Mouse (Mus musculus) hindbrain, embryonic 16.5 days (tissue): ENCODE measurements at regions not wholly inside any gene's neighbourhood (a gene's known extent, or its start where the extent isn't known, plus 50 kb on each side); places are given as distances from the start of the nearest gene placed in this dataset.
"Not testable (repeated sequence)": the region's sequence is repeated elsewhere in the genome, so short reads cannot be mapped to it uniquely, and the experiment has no call there.

ENCODE experiments used
- ATAC-seq: fragments of 200-750 bp; cut with Nextera tagmentation; 2 replicates; pipeline ENCODE4 v1.8.0; 2017; ENCODE audit warnings: moderate TSS enrichment, moderate library complexity
- H3K27ac ChIP-seq: fragments of 300-500 bp; sonication (generic); 2 replicates; pipeline ENCODE4 v1.5.1; 2014; ENCODE audit warnings: low read depth, mild to moderate bottlenecking, control low read depth, low read length, moderate library complexity
- H3K27me3 ChIP-seq: fragments of 300-500 bp; sonication (generic); replicated peaks from 2 replicates; pipeline ENCODE4 v1.6.1; 2014; ENCODE audit warnings: low read length; ENCODE audit not compliant: control insufficient read depth, insufficient read depth
- H3K36me3 ChIP-seq: fragments of 300-500 bp; sonication (generic); 2 replicates; pipeline ENCODE4 v1.6.1; 2014; ENCODE audit warnings: mild to moderate bottlenecking, low read length, moderate library complexity, mixed read lengths; ENCODE audit not compliant: control insufficient read depth, insufficient read depth
- H3K4me1 ChIP-seq: fragments of 300-500 bp; sonication (generic); 2 replicates; pipeline ENCODE4 v1.6.1; 2014; ENCODE audit warnings: low read depth, low read length; ENCODE audit not compliant: control insufficient read depth, insufficient read depth
- H3K4me2 ChIP-seq: fragments of 300-500 bp; sonication (generic); 2 replicates; pipeline ENCODE4 v1.6.1; 2014; ENCODE audit warnings: mild to moderate bottlenecking, low read length, control low read depth, moderate library complexity
- H3K4me3 ChIP-seq: fragments of 300-500 bp; sonication (generic); 2 replicates; pipeline ENCODE4 v1.5.1; 2014; ENCODE audit warnings: mild to moderate bottlenecking, low read length, control low read depth, moderate library complexity
- H3K9ac ChIP-seq: fragments of 300-500 bp; sonication (generic); 2 replicates; pipeline ENCODE4 v1.6.1; 2014; ENCODE audit warnings: low read depth, mild to moderate bottlenecking, control low read depth, low read length, moderate library complexity
- H3K9me3 ChIP-seq: fragments of 300-500 bp; sonication (generic); 2 replicates; pipeline ENCODE4 v1.6.1; 2014; ENCODE audit warnings: mild to moderate bottlenecking, low read length, moderate library complexity; ENCODE audit not compliant: control insufficient read depth
- WGBS: fragments of 180-500 bp; shearing (Covaris S2); extraction: QIAGEN DNeasy Blood & Tissue Kit; methylation state at CpG from one replicate; pipeline ENCODE4 v1.1.7; 2014; 5-methylcytosine and 5-hydroxymethylcytosine counted together

DNA sequence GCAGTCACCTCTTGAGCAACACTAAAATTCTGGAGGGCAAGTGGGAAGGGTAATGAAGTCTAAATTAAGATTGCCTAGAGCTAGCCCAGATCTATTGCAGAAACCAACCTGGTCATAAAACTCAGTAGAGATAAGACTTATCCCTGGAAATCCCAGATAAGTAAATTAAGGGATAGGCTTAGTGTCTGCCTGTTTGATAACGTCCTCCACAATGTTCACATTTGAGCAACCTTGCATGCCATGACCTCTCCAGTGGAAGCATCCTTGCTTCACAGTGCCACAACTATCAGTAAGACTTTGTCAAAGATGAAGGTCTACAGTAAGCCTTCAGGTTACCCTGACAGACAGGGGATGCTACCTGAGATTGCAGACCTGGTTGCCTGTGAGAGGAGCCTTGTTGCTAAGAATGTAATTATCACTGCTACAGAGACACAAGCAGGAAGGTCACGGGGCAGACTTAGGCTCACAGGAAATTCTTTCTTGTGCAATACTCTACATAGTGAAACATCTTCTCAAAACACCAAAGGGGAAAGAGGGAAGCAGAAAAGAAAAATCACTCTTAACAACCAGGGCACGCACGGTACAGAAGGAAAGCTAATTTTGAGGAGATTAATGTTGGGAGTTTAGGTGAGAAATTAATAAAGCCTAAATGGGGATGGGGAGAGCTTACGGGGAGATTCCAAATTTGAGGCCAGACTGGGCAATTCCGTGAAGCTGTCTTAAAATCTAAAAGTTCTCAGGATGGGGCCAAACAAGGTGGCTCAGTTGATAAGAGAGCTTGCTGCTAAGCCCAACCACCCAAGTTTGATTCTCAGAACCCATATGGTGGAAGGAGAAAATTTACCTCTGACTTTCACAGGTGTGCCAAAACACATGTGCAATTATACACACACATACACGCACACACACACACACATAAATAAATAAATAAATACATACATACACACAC is 56.9 kb upstream of the Prdm9 start:
- Histone ChIP-seq H3K27me3 (no peaks in the 10 kb centered on the region), H3K9ac (no peak overlapping the region), H3K36me3 (no peaks in the 10 kb centered on the region), H3K9me3 (no peaks in the 10 kb centered on the region), H3K4me1 (no peaks in the 10 kb centered on the region), H3K4me3 (no peak overlapping the region), H3K27ac (no peak overlapping the region), H3K4me2 (no peak overlapping the region)
- ATAC-seq, result no peak
- WGBS, result 86% methylated on average over 7 of the region's 7 CpGs

DNA sequence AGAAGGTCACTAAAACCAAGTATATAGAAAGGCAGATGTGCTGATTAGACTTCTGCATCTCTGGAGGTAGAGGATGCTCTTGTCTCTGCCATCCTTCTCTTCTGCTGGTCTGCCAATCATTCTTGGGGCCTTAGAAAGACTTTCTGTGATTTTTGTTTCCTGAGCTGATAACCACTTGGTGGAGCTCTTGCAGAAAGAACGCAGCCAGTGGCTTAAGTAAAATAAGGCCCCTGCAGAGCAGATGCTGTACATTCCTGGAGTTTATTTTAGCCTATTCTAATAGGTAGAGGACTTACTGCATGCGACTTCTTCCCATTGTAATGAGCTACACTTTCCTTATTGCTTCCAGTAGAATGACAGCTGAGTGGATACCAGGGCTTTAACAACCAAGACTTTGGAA is 58.8 kb upstream of the Prdm9 start:
- Histone ChIP-seq H3K4me2 (no peak overlapping the region), H3K4me3 (no peak overlapping the region), H3K9me3 (no peaks in the 10 kb centered on the region), H3K27ac (no peak overlapping the region), H3K4me1 (no peaks in the 10 kb centered on the region), H3K27me3 (no peaks in the 10 kb centered on the region), H3K36me3 (no peaks in the 10 kb centered on the region), H3K9ac (no peak overlapping the region)
- 0% methylated on average over 2 of the region's 2 CpGs for WGBS
- no peak for ATAC-seq

DNA sequence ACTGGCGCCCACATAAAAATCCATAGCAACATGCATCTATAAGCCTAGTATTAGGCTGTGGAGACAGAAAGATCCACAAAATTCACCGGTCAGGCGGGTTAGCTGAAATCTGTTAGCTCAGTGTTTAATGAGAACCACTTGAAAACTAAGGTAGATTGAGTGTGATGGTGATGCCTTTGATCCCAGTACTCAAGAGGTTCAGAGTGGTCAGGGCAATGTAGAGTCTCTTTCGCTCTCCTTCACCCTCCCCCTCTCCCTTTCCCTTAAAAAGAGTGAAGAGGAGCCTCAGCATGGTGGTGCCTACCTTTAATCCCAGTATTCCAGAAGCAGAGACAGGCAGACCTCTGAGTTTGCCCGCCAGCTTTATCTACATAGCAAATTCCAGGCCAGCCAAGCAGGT is 66.6 kb upstream of the Prdm9 start:
- no peak overlapping the region for H3K4me3 ChIP-seq
- H3K27me3 ChIP-seq, result no peaks in the 10 kb centered on the region
- H3K9ac ChIP-seq, result no peak overlapping the region
- H3K36me3 ChIP-seq, result no peaks in the 10 kb centered on the region
- no peak overlapping the region for H3K27ac ChIP-seq
- ATAC-seq, result no peak
- no peaks in the 10 kb centered on the region for H3K4me1 ChIP-seq
- no peaks in the 10 kb centered on the region for H3K9me3 ChIP-seq
- 80% methylated on average over 5 of the region's 5 CpGs for WGBS
- no peak overlapping the region for H3K4me2 ChIP-seq

DNA sequence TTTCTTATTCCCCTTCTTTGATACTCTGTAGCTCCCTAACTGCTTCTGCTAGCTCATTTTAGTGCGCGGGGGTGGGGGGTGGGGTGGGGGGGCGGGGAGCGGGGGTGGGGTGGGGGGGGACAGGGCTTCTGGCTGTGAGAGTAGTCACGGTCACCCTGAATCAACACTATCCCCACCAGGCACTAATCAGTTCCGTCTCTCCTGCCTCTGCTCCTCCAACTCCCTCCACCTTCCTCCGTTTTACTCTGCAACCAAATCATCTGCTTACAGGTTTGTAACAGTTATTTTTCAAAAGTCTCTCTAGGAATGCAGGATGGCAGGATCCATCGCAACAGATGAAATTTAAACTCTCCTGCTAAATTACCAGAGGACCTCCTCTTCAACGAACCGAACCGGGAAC is 67.5 kb upstream of the Prdm9 start:
- no peaks in the 10 kb centered on the region for H3K27me3 ChIP-seq
- H3K4me2 ChIP-seq, result peak overlapping the region; percentile 27; the same call in 1 of the 2 replicates
- no peaks in the 10 kb centered on the region for H3K9me3 ChIP-seq
- H3K4me3 ChIP-seq, result no peak overlapping the region
- no peak for ATAC-seq
- no peaks in the 10 kb centered on the region for H3K4me1 ChIP-seq
- no peak overlapping the region for H3K27ac ChIP-seq
- no peak overlapping the region for H3K9ac ChIP-seq
- H3K36me3 ChIP-seq, result no peaks in the 10 kb centered on the region
- 28% methylated on average over 11 of the region's 11 CpGs for WGBS

DNA sequence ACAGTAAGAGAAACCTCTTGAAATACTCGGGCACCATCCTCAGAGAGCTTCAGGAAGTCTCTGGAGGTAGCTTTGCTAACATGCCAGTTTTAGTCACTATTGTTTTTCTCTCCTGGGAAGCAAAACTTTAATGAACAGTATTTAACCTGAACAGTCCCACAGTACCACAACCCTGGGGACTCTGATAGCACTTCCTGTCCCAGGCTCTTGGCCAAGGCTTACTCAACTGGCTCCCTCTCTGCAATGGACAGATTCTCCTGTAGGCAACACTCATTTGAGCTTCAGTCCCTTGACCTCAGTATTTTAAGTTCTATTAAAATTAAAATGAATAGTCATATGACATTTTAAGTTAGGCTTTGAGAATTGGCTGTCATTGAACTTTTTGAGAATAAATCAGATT is 67.9 kb upstream of the Prdm9 start:
- Histone ChIP-seq H3K4me3 (no peak overlapping the region), H3K27me3 (no peaks in the 10 kb centered on the region), H3K36me3 (no peaks in the 10 kb centered on the region), H3K4me2 (no peak overlapping the region; the same call in 1 of the 2 replicates), H3K9ac (no peak overlapping the region), H3K4me1 (no peaks in the 10 kb centered on the region), H3K27ac (no peak overlapping the region), H3K9me3 (no peaks in the 10 kb centered on the region)
- 52% methylated on average over 1 of the region's 1 CpGs for WGBS
- no peak for ATAC-seq

DNA sequence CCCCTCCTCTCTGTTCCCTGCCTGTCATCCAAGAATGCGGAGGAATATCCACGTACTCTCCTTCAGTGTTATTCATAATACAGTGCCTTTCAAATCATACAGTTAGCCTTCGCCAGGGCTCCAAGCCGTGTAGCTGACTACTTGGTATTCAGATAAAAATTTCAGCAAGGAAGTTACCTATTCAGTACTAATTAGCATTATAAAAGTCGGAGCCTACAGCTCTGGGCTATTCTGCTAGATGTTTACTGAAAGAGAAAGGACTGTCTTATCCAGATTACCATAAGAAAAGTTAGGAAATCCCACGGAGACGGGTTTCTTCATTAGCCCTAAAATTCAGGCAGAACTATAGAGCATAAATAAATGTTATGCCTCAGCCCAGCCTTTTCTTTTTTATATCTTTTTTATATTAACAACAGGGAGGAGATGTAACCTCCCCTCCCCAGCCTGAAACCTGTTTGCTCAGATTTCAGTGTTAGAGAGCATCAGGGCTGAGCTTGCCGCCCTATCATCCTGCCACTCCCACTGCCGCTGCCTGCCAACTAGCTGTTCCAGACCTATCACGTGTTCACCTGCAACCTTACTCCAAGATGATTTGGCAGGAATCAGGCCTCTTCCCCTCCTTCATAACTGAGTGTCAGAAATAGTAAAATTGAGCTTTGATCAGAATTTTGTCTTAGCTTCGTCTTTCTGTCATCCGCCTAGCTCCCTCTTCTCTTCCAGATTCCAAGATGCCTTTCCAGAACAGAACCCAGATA is 65.5 kb upstream of the Chd1 start:
- not testable (repeated sequence) for H3K27ac ChIP-seq, H3K9ac ChIP-seq, H3K4me3 ChIP-seq, H3K4me2 ChIP-seq, H3K9me3 ChIP-seq, H3K4me1 ChIP-seq, H3K27me3 ChIP-seq, H3K36me3 ChIP-seq, ATAC-seq
- 65% methylated on average over 12 of the region's 12 CpGs for WGBS

DNA sequence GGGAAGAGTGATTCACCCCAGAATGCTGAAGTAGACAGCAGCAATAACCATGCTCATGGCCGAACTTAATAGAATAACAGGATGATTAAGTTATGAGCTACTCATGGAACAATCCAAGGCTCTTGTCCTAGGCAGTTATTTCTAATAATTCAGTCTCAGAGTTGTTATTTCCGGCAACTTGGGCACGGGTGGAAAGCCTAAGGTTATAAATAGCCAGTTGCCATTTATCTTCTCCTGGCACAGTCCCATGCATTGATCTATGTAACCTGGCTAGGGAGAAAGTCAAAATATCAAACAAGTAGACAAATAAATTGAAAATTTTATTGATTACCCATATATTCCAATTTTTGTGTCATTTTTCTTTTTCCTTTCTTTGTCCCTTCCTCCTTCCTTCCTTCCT is 64.0 kb upstream of the Chd1 start:
- Histone ChIP-seq H3K9me3 (no peaks in the 10 kb centered on the region), H3K36me3 (no peaks in the 10 kb centered on the region), H3K4me2 (no peak overlapping the region), H3K4me3 (no peak overlapping the region), H3K27ac (no peak overlapping the region), H3K27me3 (no peaks in the 10 kb centered on the region), H3K4me1 (no peaks in the 10 kb centered on the region), H3K9ac (no peak overlapping the region)
- ATAC-seq, result no peak
- WGBS, result 82% methylated on average over 3 of the region's 3 CpGs

DNA sequence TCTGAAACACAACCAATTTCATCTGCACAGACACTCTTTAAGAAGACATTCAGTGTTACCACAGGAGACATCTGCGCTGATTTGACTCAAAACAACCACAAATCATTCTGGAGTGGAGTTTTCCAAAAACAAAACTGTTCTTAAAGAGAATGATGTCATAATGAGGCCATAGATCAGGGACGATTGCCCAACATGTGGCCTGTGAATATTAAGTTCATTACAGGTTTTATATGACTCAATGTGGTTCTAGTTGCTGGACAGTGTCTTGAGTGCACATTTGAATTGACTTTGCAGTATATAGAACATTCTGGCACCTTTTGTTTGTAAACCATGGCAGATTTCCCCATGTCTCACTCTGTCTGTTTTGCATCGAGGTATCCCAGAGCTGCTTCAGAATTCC is 63.0 kb upstream of the Chd1 start:
- WGBS, result 80% methylated on average over 3 of the region's 3 CpGs
- H3K9me3 ChIP-seq, result no peaks in the 10 kb centered on the region

DNA sequence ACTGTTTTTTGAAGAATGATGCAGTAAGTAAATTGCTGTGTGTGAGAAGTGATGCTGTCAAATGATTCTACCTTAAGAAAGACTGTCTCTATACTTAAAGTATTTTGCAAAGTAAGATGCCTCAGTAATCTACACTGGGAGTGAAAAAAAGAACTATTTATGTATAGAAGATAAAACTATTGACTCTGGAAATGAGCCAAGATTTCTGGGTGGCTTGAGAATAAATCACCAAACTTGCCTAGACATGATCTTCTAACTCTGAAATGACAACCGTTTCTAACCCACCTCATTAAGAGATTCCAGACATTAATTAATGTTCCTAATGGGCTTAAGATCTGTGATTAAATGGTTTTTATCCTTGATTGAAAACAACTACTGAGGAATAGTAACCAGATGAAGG is 58.0 kb upstream of the Chd1 start:
- Histone ChIP-seq H3K4me3 (no peak overlapping the region), H3K27ac (no peak overlapping the region), H3K27me3 (no peaks in the 10 kb centered on the region), H3K4me2 (no peak overlapping the region), H3K9me3 (no peaks in the 10 kb centered on the region), H3K36me3 (no peaks in the 10 kb centered on the region), H3K9ac (no peak overlapping the region), H3K4me1 (no peaks in the 10 kb centered on the region)
- no peak for ATAC-seq
- 44% methylated on average over 1 of the region's 1 CpGs for WGBS

More for the DNA sequence above, 63.0 kb upstream of the Chd1 start:
- H3K4me2 ChIP-seq, result no peak overlapping the region
- H3K4me1 ChIP-seq, result no peaks in the 10 kb centered on the region
- H3K27me3 ChIP-seq, result no peaks in the 10 kb centered on the region
- ATAC-seq, result no peak
- H3K9ac ChIP-seq, result no peak overlapping the region
- no peaks in the 10 kb centered on the region for H3K36me3 ChIP-seq
- H3K4me3 ChIP-seq, result no peak overlapping the region
- no peak overlapping the region for H3K27ac ChIP-seq
